Mouse (Mus musculus): ENCODE data around the gene Asb4.

Asb4 gene

DNA sequence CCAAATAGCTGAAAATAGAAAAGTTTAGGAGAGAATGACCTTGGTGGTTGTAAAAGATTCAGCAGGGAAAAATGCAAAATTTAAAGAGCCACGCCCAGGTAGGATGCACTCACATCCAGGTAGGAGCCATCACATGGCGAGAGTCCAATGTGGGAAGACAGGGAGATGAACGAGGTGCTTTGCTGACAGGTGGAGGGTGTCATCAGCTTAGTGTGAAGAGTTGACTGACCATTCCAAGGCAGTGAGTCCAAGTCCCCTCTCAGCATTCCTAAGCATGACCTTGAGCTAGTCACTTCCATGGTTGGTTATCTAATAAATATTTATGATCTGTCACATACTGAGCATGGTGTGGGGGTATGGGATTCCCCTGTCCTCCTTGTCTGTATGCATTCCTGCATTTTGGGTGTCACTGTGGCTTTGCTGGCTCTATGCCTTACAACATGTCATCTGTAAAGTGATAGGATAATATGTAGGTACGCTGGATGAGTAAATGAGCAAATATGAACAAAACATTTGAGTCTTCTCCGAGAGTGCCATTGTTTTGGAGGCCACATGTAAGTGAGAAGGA is 61.2 kb downstream of the Asb4 start:
- no peak for DNase-seq (ENCODE audit: low spot score in 2 of 2)

- DNase-seq (ENCODE audit: low spot score in 2 of 2), result no peak
Observed at GRCm38 (mm10) chr6:5447013-5447412, 63.8 kb downstream of the Asb4 start.

DNA sequence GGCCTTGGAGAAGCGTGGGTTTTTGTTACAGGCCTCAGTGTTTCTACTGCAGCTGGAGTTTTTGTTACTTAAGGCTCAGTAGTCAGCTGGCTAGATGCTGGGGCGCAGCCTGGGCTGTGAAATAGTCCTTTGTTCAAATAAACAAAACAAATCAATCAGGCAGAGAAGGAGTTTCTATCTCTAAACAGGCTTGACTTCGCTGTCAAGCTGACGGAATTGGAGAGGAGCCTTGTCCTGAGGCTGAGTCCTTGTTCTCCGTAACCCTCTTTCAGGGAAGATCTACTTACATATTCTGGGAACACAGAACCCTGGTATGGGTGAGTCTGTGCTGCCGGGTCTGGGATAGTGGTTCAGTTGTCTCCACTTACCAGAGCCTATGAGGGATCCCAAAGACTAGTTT is 64.4 kb downstream of the Asb4 start:
- DNase-seq (ENCODE audit: low spot score in 2 of 2), result no peak

DNA sequence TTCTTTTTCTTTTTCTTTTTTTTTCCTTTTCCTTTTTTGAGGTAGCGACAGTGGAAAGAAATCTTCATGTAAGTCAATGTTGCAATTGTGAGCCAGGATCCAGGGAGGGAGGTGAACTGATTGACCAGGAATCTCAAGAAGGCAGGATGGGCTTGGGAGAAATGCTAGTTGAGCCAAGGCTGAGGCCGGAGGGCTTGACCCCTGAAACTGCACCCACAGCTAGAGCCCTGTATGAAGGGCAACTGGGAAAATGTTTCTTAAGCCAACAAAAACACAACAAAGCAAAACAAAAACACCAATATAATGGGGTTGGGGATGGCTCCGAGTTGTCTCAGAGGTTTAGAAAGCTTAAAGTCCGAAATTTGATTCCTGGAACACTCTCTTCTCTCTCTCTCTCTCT is 65.2 kb downstream of the Asb4 start:
- DNase-seq (ENCODE audit: low spot score in 2 of 2), result no peak

DNA sequence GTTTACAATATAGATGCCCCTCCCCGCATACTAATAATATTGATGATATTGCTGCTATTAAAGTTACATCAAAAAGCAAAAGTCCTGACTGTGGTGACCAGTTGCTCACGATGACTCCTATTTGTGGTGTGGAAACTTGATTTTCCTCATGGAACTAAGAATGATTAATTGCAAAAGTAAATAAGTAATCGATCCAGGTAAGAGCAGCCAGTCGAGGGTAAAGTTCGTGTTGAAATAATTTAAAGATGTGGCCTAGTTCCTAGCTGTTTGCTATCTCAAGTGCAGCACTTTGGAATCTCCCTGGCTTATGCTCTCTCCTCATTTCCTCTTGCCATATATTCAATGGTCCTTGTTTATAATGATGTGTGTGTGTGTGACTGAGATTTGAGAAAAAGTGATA is 66.7 kb downstream of the Asb4 start:
- no peak for DNase-seq (ENCODE audit: low spot score in 2 of 2)

GRCm38 (mm10) chr6:5455836-5456235 is 72.7 kb downstream of the Asb4 start:
- no peak for DNase-seq (ENCODE audit: low spot score in 2 of 2)

GRCm38 (mm10) chr6:5470480-5471318 is 87.5 kb downstream of the Asb4 start:
- no peak for DNase-seq (ENCODE audit: low spot score in 2 of 2)

DNA sequence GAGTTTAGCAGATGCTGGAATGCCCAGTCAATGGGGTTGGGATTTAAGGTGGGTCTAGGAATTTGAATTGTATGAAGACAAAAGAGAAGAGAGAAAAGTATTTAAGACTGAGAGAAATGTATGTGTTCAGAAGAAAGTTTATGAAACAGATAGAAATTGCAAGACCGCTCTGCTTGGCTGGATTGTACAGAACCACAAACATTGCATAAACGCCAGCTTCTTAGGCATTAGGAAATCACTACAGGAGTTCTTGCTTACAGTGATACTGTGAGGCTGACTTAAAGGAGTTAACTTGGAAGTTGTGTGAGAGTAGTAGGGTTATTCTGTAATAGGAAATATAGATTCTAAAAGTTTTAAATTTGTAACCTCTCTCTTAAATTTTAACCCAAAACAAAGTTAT is 89.5 kb downstream of the Asb4 start:
- DNase-seq (ENCODE audit: low spot score in 2 of 2), result no peak

- no peak for DNase-seq (ENCODE audit: low spot score in 2 of 2)
Observed at GRCm38 (mm10) chr6:5474021-5474420, 90.8 kb downstream of the Asb4 start.

DNA sequence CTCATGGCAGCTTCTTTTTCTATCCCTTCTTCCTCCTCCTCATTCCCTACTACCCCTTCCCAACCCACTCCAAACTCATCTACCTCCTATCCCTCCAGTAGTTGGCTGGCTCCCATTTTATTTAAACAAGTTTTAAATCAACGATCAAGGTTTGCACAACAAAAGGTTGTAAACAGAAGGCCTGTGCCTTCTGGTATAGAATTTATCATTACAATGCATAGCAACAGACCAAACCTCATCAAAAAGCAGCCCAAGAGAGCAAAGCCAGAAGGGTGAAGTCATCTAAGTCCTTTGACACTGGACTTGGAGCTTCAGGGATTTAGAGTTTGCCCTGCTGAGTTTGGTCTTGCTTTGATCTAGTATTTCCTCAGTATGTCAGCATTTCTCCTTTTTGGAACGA is 97.9 kb downstream of the Asb4 start:
- DNase-seq (ENCODE audit: low spot score in 2 of 2), result no peak

DNA sequence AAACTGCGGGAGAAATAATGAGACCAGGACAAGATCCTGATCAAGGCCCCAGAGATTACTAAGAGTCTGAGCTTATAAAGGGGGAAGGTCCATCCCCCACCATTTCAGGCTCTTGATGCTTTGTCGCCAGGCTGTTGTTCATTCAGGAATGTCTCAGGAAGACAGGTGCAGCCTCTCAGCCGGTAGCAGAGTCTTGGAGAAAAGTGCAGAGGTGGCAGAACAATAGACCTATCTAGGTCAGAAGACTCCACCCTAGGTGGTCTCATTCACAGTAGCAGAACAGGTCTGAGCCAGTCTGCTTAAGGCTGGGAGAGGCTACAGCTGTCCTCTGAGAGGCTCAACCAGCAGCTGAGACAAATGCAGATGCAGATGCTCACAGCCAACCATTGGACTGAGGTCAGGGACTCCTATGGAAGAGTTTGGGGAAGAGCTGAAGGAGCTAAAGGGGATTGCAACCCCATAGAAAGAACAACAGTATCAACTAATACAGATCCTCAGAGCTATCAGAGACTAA is 99.1 kb downstream of the Asb4 start:
- no peak for DNase-seq (ENCODE audit: low spot score in 2 of 2)

Data from urinary bladder, adult 18-20 months (tissue).